Mouse (Mus musculus) limb, embryonic 15.5 days (tissue): ENCODE measurements at regions not wholly inside any gene's neighbourhood (a gene's known extent, or its start where the extent isn't known, plus 50 kb on each side); places are given as distances from the start of the nearest gene placed in this dataset.

Source experiments
- ATAC-seq: fragments of 200-750 bp; cut with Nextera tagmentation; 2 replicates; pipeline ENCODE4 v1.8.0; 2017; ENCODE audit warnings: low read depth, moderate TSS enrichment; ENCODE audit not compliant: insufficient number of reproducible peaks, low FRiP score, low TSS enrichment
- H3K27ac ChIP-seq: fragments of 300-500 bp; sonication (generic); 2 replicates; pipeline ENCODE4 v1.5.1; 2015; ENCODE audit warnings: moderate library complexity, mild to moderate bottlenecking, inconsistent platforms
- H3K27me3 ChIP-seq: fragments of 300-500 bp; sonication (generic); 2 replicates; pipeline ENCODE4 v1.6.1; 2015; ENCODE audit warnings: inconsistent platforms
- H3K36me3 ChIP-seq: fragments of 300-500 bp; sonication (generic); 2 replicates; pipeline ENCODE4 v1.6.1; 2015; ENCODE audit warnings: inconsistent platforms
- H3K4me1 ChIP-seq: fragments of 300-500 bp; sonication (generic); 2 replicates; pipeline ENCODE4 v1.6.1; 2015; ENCODE audit warnings: inconsistent platforms
- H3K4me2 ChIP-seq: fragments of 300-500 bp; sonication (generic); 2 replicates; pipeline ENCODE4 v1.6.1; 2015; ENCODE audit warnings: mild to moderate bottlenecking, inconsistent platforms
- H3K4me3 ChIP-seq: fragments of 300-500 bp; sonication (generic); 2 replicates; pipeline ENCODE4 v1.5.1; 2015; ENCODE audit warnings: mild to moderate bottlenecking, inconsistent platforms
- H3K9ac ChIP-seq: fragments of 300-500 bp; sonication (generic); 2 replicates; pipeline ENCODE4 v1.6.1; 2015; ENCODE audit warnings: inconsistent platforms
- H3K9me3 ChIP-seq: fragments of 300-500 bp; sonication (generic); 2 replicates; pipeline ENCODE4 v1.6.1; 2016; ENCODE audit warnings: inconsistent platforms
- WGBS: fragments of 180-500 bp; shearing (Covaris S2); methylation state at CpG from one replicate; pipeline ENCODE4 v1.1.7; 2015; 5-methylcytosine and 5-hydroxymethylcytosine counted together

GRCm38 (mm10) chr3:105228401-105228800 is 161.8 kb downstream of the 4930564D02Rik start:
- H3K4me3 ChIP-seq: no peak overlapping the region
- no peaks in the 10 kb centered on the region for H3K4me1 ChIP-seq
- H3K4me2 ChIP-seq: no peak overlapping the region
- no peaks in the 10 kb centered on the region for H3K9me3 ChIP-seq
- no peaks in the 10 kb centered on the region for H3K27me3 ChIP-seq
- no peak overlapping the region for H3K27ac ChIP-seq
- WGBS: 87% methylated on average over 3 of the region's 3 CpGs
- no peak overlapping the region for H3K9ac ChIP-seq
- no peak for ATAC-seq
- H3K36me3 ChIP-seq: no peaks in the 10 kb centered on the region

GRCm38 (mm10) chr3:105241048-105241447 is 174.4 kb downstream of the 4930564D02Rik start:
- Histone ChIP-seq H3K9ac (no peak overlapping the region), H3K27me3 (no peaks in the 10 kb centered on the region), H3K36me3 (no peaks in the 10 kb centered on the region), H3K27ac (no peak overlapping the region), H3K4me2 (no peak overlapping the region), H3K4me1 (no peaks in the 10 kb centered on the region), H3K4me3 (no peak overlapping the region), H3K9me3 (no peaks in the 10 kb centered on the region)
- 61% methylated on average over 3 of the region's 3 CpGs for WGBS
- ATAC-seq: no peak

GRCm38 (mm10) chr3:105257096-105257495 is 190.5 kb downstream of the 4930564D02Rik start:
- Histone ChIP-seq H3K9me3 (no peaks in the 10 kb centered on the region), H3K4me1 (no peaks in the 10 kb centered on the region), H3K27me3 (no peaks in the 10 kb centered on the region), H3K9ac (no peak overlapping the region), H3K4me3 (no peak overlapping the region), H3K36me3 (no peaks in the 10 kb centered on the region), H3K27ac (no peak overlapping the region), H3K4me2 (no peak overlapping the region)
- ATAC-seq: no peak
- WGBS: 57% methylated on average over 2 of the region's 2 CpGs

- whole genome bisulfite sequencing: 29% methylated on average over 4 of the region's 4 CpGs
- H3K9me3 ChIP-seq: no peaks in the 10 kb centered on the region
- H3K4me1 ChIP-seq: no peaks in the 10 kb centered on the region
- no peak for ATAC-seq
- no peaks in the 10 kb centered on the region for H3K27me3 ChIP-seq
- H3K36me3 ChIP-seq: no peaks in the 10 kb centered on the region
- no peak overlapping the region for H3K27ac ChIP-seq
- H3K4me2 ChIP-seq: no peak overlapping the region
- no peak overlapping the region for H3K4me3 ChIP-seq
- no peak overlapping the region for H3K9ac ChIP-seq
Observed at GRCm38 (mm10) chr3:105275241-105275640, 176.9 kb upstream of the Kcnd3 start.

- no peaks in the 10 kb centered on the region for H3K4me1 ChIP-seq
- 80% methylated on average over 5 of the region's 5 CpGs for WGBS
- no peak overlapping the region for H3K27ac ChIP-seq
- no peak for ATAC-seq
- H3K36me3 ChIP-seq: no peaks in the 10 kb centered on the region
- no peak overlapping the region for H3K4me3 ChIP-seq
- H3K4me2 ChIP-seq: no peak overlapping the region
- no peaks in the 10 kb centered on the region for H3K27me3 ChIP-seq
- no peaks in the 10 kb centered on the region for H3K9me3 ChIP-seq
- H3K9ac ChIP-seq: no peak overlapping the region
Observed at GRCm38 (mm10) chr3:105280971-105281370, 171.2 kb upstream of the Kcnd3 start.

GRCm38 (mm10) chr3:105281686-105282085 is 170.4 kb upstream of the Kcnd3 start:
- H3K9ac ChIP-seq: no peak overlapping the region
- WGBS: 89% methylated on average over 3 of the region's 3 CpGs
- H3K4me2 ChIP-seq: no peak overlapping the region
- H3K9me3 ChIP-seq: no peaks in the 10 kb centered on the region
- no peaks in the 10 kb centered on the region for H3K27me3 ChIP-seq
- H3K4me1 ChIP-seq: no peaks in the 10 kb centered on the region
- no peak for ATAC-seq
- no peak overlapping the region for H3K27ac ChIP-seq
- H3K4me3 ChIP-seq: no peak overlapping the region
- no peaks in the 10 kb centered on the region for H3K36me3 ChIP-seq

GRCm38 (mm10) chr3:105298273-105298672 is 153.9 kb upstream of the Kcnd3 start:
- Histone ChIP-seq H3K4me1 (no peaks in the 10 kb centered on the region), H3K4me3 (no peak overlapping the region), H3K9ac (no peak overlapping the region), H3K36me3 (no peaks in the 10 kb centered on the region), H3K27ac (no peak overlapping the region), H3K4me2 (no peak overlapping the region), H3K9me3 (no peaks in the 10 kb centered on the region), H3K27me3 (no peaks in the 10 kb centered on the region)
- WGBS: 58% methylated on average over 3 of the region's 3 CpGs
- no peak for ATAC-seq

- Histone ChIP-seq H3K27ac (no peak overlapping the region), H3K27me3 (no peaks in the 10 kb centered on the region), H3K4me2 (no peak overlapping the region), H3K4me1 (no peaks in the 10 kb centered on the region), H3K9me3 (no peaks in the 10 kb centered on the region), H3K9ac (no peak overlapping the region), H3K36me3 (no peaks in the 10 kb centered on the region), H3K4me3 (no peak overlapping the region)
- no peak for ATAC-seq
- 27% methylated on average over 7 of the region's 7 CpGs for WGBS
Observed at GRCm38 (mm10) chr3:105300693-105301548, 151.2 kb upstream of the Kcnd3 start.

GRCm38 (mm10) chr3:105307676-105308075 is 144.5 kb upstream of the Kcnd3 start:
- Histone ChIP-seq H3K4me3 (no peak overlapping the region), H3K36me3 (no peaks in the 10 kb centered on the region), H3K27me3 (no peaks in the 10 kb centered on the region), H3K27ac (no peak overlapping the region), H3K9me3 (no peaks in the 10 kb centered on the region), H3K4me2 (no peak overlapping the region), H3K9ac (no peak overlapping the region), H3K4me1 (no peaks in the 10 kb centered on the region)
- 55% methylated on average over 2 of the region's 2 CpGs for WGBS
- ATAC-seq: no peak

GRCm38 (mm10) chr3:105309020-105309419 is 143.1 kb upstream of the Kcnd3 start:
- Histone ChIP-seq H3K4me2 (no peak overlapping the region), H3K4me3 (no peak overlapping the region), H3K9ac (no peak overlapping the region), H3K4me1 (no peaks in the 10 kb centered on the region), H3K9me3 (no peaks in the 10 kb centered on the region), H3K27me3 (no peaks in the 10 kb centered on the region), H3K27ac (no peak overlapping the region), H3K36me3 (no peaks in the 10 kb centered on the region)
- 88% methylated on average over 2 of the region's 2 CpGs for WGBS
- no peak for ATAC-seq

GRCm38 (mm10) chr3:105353268-105353667 is 98.9 kb upstream of the Kcnd3 start:
- H3K36me3 ChIP-seq: no peaks in the 10 kb centered on the region
- ATAC-seq: no peak
- H3K27me3 ChIP-seq: no peaks in the 10 kb centered on the region
- H3K27ac ChIP-seq: no peak overlapping the region
- no peak overlapping the region for H3K4me2 ChIP-seq
- 91% methylated on average over 4 of the region's 4 CpGs for WGBS
- no peak overlapping the region for H3K9ac ChIP-seq
- no peak overlapping the region for H3K4me3 ChIP-seq
- H3K4me1 ChIP-seq: no peaks in the 10 kb centered on the region
- no peaks in the 10 kb centered on the region for H3K9me3 ChIP-seq

- no peak overlapping the region for H3K4me3 ChIP-seq
- no peak overlapping the region for H3K9ac ChIP-seq
- no peaks in the 10 kb centered on the region for H3K4me1 ChIP-seq
- WGBS: 71% methylated on average over 16 of the region's 16 CpGs
- H3K27ac ChIP-seq: no peak overlapping the region
- H3K9me3 ChIP-seq: no peaks in the 10 kb centered on the region
- no peaks in the 10 kb centered on the region for H3K27me3 ChIP-seq
- no peak for ATAC-seq
- no peaks in the 10 kb centered on the region for H3K36me3 ChIP-seq
- H3K4me2 ChIP-seq: no peak overlapping the region
Observed at GRCm38 (mm10) chr3:105354123-105354931, 97.8 kb upstream of the Kcnd3 start.
